Mouse (Mus musculus): ENCODE measurements at regions not wholly inside any gene's neighbourhood (a gene's known extent, or its start where the extent isn't known, plus 50 kb on each side); places are given as distances from the start of the nearest gene placed in this dataset.
"Not testable (repeated sequence)": the region's sequence is repeated elsewhere in the genome, so short reads cannot be mapped to it uniquely, and the experiment has no call there.

GRCm38 (mm10) chr2:108030657-108031056 lies 740.2 kb downstream of the Kcna4 start:
- Histone ChIP-seq H3K9ac (replicated peaks; ENCODE audit: low read length) (no peak overlapping the region), H3K9me3 (ENCODE audit: low read length) (no peaks in the 10 kb centered on the region), H3K36me3 (ENCODE audit: insufficient read depth, low read length) (no peaks in the 10 kb centered on the region), H3K4me2 (ENCODE audit: low read depth, low read length) (no peak overlapping the region), H3K4me3 (ENCODE audit: low read length) (no peak overlapping the region), H3K27ac (no peak overlapping the region), H3K27me3 (ENCODE audit: insufficient read depth, low read length) (no peaks in the 10 kb centered on the region), H3K4me1 (ENCODE audit: insufficient read depth, low read length) (no peaks in the 10 kb centered on the region)
- 85% methylated on average over 2 of the region's 2 CpGs for WGBS
- no peak for DNase-seq (ENCODE audit: low spot score)
- no peak for TF ChIP-seq CTCF (IDR thresholded peaks at IDR 0.05; ENCODE audit: low read depth)
- no peak for ATAC-seq

GRCm38 (mm10) chr2:108032301-108033013 lies 742.0 kb downstream of the Kcna4 start:
- no peak for TF ChIP-seq CTCF (IDR thresholded peaks at IDR 0.05; ENCODE audit: low read depth)
- DNase-seq (ENCODE audit: low spot score) (no peak), ATAC-seq (no peak)
- Histone ChIP-seq H3K4me3 (ENCODE audit: low read length) (no peak overlapping the region), H3K4me1 (ENCODE audit: insufficient read depth, low read length) (no peaks in the 10 kb centered on the region), H3K9me3 (ENCODE audit: low read length) (no peaks in the 10 kb centered on the region), H3K27me3 (ENCODE audit: insufficient read depth, low read length) (no peaks in the 10 kb centered on the region), H3K36me3 (ENCODE audit: insufficient read depth, low read length) (no peaks in the 10 kb centered on the region), H3K9ac (replicated peaks; ENCODE audit: low read length) (no peak overlapping the region), H3K27ac (no peak overlapping the region), H3K4me2 (ENCODE audit: low read depth, low read length) (no peak overlapping the region)
- WGBS = 64% methylated on average over 3 of the region's 3 CpGs

GRCm38 (mm10) chr2:108033328-108034182 lies 743.1 kb downstream of the Kcna4 start:
- TF ChIP-seq CTCF (IDR thresholded peaks at IDR 0.05; ENCODE audit: low read depth) = no peak

GRCm38 (mm10) chr2:108034882-108035281 lies 744.4 kb downstream of the Kcna4 start:
- ATAC-seq = no peak
- Histone ChIP-seq H3K27me3 (ENCODE audit: insufficient read depth, low read length) (no peaks in the 10 kb centered on the region), H3K4me1 (ENCODE audit: insufficient read depth, low read length) (no peaks in the 10 kb centered on the region), H3K4me2 (ENCODE audit: low read depth, low read length) (no peak overlapping the region), H3K9me3 (ENCODE audit: low read length) (no peaks in the 10 kb centered on the region), H3K9ac (replicated peaks; ENCODE audit: low read length) (no peak overlapping the region), H3K27ac (no peak overlapping the region), H3K36me3 (ENCODE audit: insufficient read depth, low read length) (no peaks in the 10 kb centered on the region), H3K4me3 (ENCODE audit: low read length) (no peak overlapping the region)
- TF ChIP-seq CTCF (IDR thresholded peaks at IDR 0.05; ENCODE audit: low read depth) = peak; percentile 32
- DNase-seq (ENCODE audit: low spot score) = peak; percentile 12
- 46% methylated on average over 4 of the region's 4 CpGs for WGBS

More at GRCm38 (mm10) chr2:108033328-108034182, 743.1 kb downstream of the Kcna4 start:
- H3K27me3 ChIP-seq (ENCODE audit: insufficient read depth, low read length) = no peaks in the 10 kb centered on the region
- ATAC-seq (no peak), DNase-seq (ENCODE audit: low spot score) (no peak)
- no peak overlapping the region for H3K9ac ChIP-seq (replicated peaks; ENCODE audit: low read length)
- no peaks in the 10 kb centered on the region for H3K36me3 ChIP-seq (ENCODE audit: insufficient read depth, low read length)
- no peaks in the 10 kb centered on the region for H3K4me1 ChIP-seq (ENCODE audit: insufficient read depth, low read length)
- no peak overlapping the region for H3K27ac ChIP-seq
- 41% methylated on average over 8 of the region's 8 CpGs for WGBS
- H3K9me3 ChIP-seq (ENCODE audit: low read length) = no peaks in the 10 kb centered on the region
- no peak overlapping the region for H3K4me2 ChIP-seq (ENCODE audit: low read depth, low read length)
- no peak overlapping the region for H3K4me3 ChIP-seq (ENCODE audit: low read length)

- Histone ChIP-seq H3K4me1 (ENCODE audit: insufficient read depth, low read length) (no peaks in the 10 kb centered on the region), H3K4me2 (ENCODE audit: low read depth, low read length) (no peak overlapping the region), H3K4me3 (ENCODE audit: low read length) (no peak overlapping the region), H3K27me3 (ENCODE audit: insufficient read depth, low read length) (no peaks in the 10 kb centered on the region), H3K9ac (replicated peaks; ENCODE audit: low read length) (no peak overlapping the region), H3K27ac (no peak overlapping the region), H3K36me3 (ENCODE audit: insufficient read depth, low read length) (no peaks in the 10 kb centered on the region), H3K9me3 (ENCODE audit: low read length) (no peaks in the 10 kb centered on the region)
- WGBS = 51% methylated on average over 2 of the region's 2 CpGs
- DNase-seq (ENCODE audit: low spot score) = no peak
- ATAC-seq = no peak
- no peak for TF ChIP-seq CTCF (IDR thresholded peaks at IDR 0.05; ENCODE audit: low read depth)
These were observed 751.6 kb downstream of the Kcna4 start for GRCm38 (mm10) chr2:108042086-108042485.

GRCm38 (mm10) chr2:108044885-108045284 lies 754.4 kb downstream of the Kcna4 start:
- Histone ChIP-seq H3K4me2 (ENCODE audit: low read depth, low read length) (no peak overlapping the region), H3K27ac (no peak overlapping the region), H3K4me3 (ENCODE audit: low read length) (no peak overlapping the region), H3K27me3 (ENCODE audit: insufficient read depth, low read length) (no peaks in the 10 kb centered on the region), H3K9me3 (ENCODE audit: low read length) (no peaks in the 10 kb centered on the region), H3K36me3 (ENCODE audit: insufficient read depth, low read length) (no peaks in the 10 kb centered on the region), H3K4me1 (ENCODE audit: insufficient read depth, low read length) (no peaks in the 10 kb centered on the region), H3K9ac (replicated peaks; ENCODE audit: low read length) (no peak overlapping the region)
- WGBS = 88% methylated on average over 2 of the region's 2 CpGs
- no peak for ATAC-seq
- DNase-seq (ENCODE audit: low spot score) = no peak
- TF ChIP-seq CTCF (IDR thresholded peaks at IDR 0.05; ENCODE audit: low read depth) = no peak

GRCm38 (mm10) chr2:108045997-108046396 lies 755.6 kb downstream of the Kcna4 start:
- DNase-seq (ENCODE audit: low spot score) (no peak), ATAC-seq (no peak)
- no peaks in the 10 kb centered on the region for H3K4me1 ChIP-seq (ENCODE audit: insufficient read depth, low read length)
- H3K9me3 ChIP-seq (ENCODE audit: low read length) = no peaks in the 10 kb centered on the region
- TF ChIP-seq CTCF (IDR thresholded peaks at IDR 0.05; ENCODE audit: low read depth) = no peak
- H3K27ac ChIP-seq = no peak overlapping the region
- H3K27me3 ChIP-seq (ENCODE audit: insufficient read depth, low read length) = no peaks in the 10 kb centered on the region
- H3K4me3 ChIP-seq (ENCODE audit: low read length) = no peak overlapping the region
- H3K36me3 ChIP-seq (ENCODE audit: insufficient read depth, low read length) = no peaks in the 10 kb centered on the region
- no peak overlapping the region for H3K4me2 ChIP-seq (ENCODE audit: low read depth, low read length)
- no peak overlapping the region for H3K9ac ChIP-seq (replicated peaks; ENCODE audit: low read length)
- WGBS = 88% methylated on average over 2 of the region's 2 CpGs

GRCm38 (mm10) chr2:108062751-108063150 lies 772.3 kb downstream of the Kcna4 start:
- not testable (repeated sequence) for ATAC-seq; H3K27me3 ChIP-seq (ENCODE audit: insufficient read depth, low read length); H3K4me3 ChIP-seq (ENCODE audit: low read length); H3K36me3 ChIP-seq (ENCODE audit: insufficient read depth, low read length); DNase-seq (ENCODE audit: low spot score); H3K4me2 ChIP-seq (ENCODE audit: low read depth, low read length); H3K4me1 ChIP-seq (ENCODE audit: insufficient read depth, low read length); H3K27ac ChIP-seq; H3K9ac ChIP-seq (replicated peaks; ENCODE audit: low read length); H3K9me3 ChIP-seq (ENCODE audit: low read length)
- 87% methylated on average over 2 of the region's 2 CpGs for WGBS
